8 mouse cellular contexts compared by ENCODE assay signal in genomic region chr13:34002058-34003006, GRCm38 (mm10). TPM values are rescaled to one million over a fixed set of nuclear protein-coding genes. Genes with fewer than 3 reads are reported as not detected.
DNase-seq lines count a peak whose midpoint lies in the region; ATAC-seq lines count a peak whose summit lies in the region.

Gene Ripk1 (plus strand): TSS chr13:34002363.
Gene Serpinb6a (minus strand): TSS chr13:34002794.

- peak within 1 kb of the TSS; percentile 96 for H3K4me2 ChIP-seq in heart, embryonic 14.5 days (ENCODE audit: low read length)
- H3K4me2 ChIP-seq in liver, embryonic 13.5 days = peak within 1 kb of the TSS; percentile 87
- H3K4me2 ChIP-seq in stomach, embryonic 16.5 days (ENCODE audit: low read depth, low read length) = peak within 1 kb of the TSS; percentile 79

- no peaks in the 10 kb centered on the region for H3K9me3 ChIP-seq in heart, embryonic 14.5 days (ENCODE audit: control insufficient read depth, low read length)
- no peaks in the 10 kb centered on the region for H3K9me3 ChIP-seq in liver, embryonic 13.5 days (replicated peaks)
- no peaks in the 10 kb centered on the region for H3K9me3 ChIP-seq in stomach, embryonic 16.5 days (replicated peaks; ENCODE audit: control insufficient read depth, low read length)

- no peaks in the 10 kb centered on the region for H3K27me3 ChIP-seq in heart, embryonic 14.5 days (ENCODE audit: control insufficient read depth, insufficient read depth, low read length)
- no peaks in the 10 kb centered on the region for H3K27me3 ChIP-seq in liver, embryonic 13.5 days
- H3K27me3 ChIP-seq in stomach, embryonic 16.5 days (ENCODE audit: control insufficient read depth, insufficient read depth, low read length) = no peaks in the 10 kb centered on the region

- peak; percentile 88 for ATAC-seq in CD4-positive, CD25-positive, alpha-beta regulatory T cell, adult 4 months
- ATAC-seq in heart, embryonic 14.5 days (ENCODE audit: insufficient number of reproducible peaks, insufficient read depth, low FRiP score, low read depth) = peak; percentile 99
- ATAC-seq in liver, embryonic 13.5 days (ENCODE audit: low read depth) = peak; percentile 99
- ATAC-seq in stomach, embryonic 16.5 days (ENCODE audit: insufficient read depth, low FRiP score) = peak; percentile 99

- WGBS in heart, embryonic 14.5 days = under 1% methylated on average over 92 of the region's 92 CpGs
- WGBS in liver, embryonic 13.5 days (ENCODE audit: insufficient replicate concordance) = under 1% methylated on average over 92 of the region's 92 CpGs
- under 1% methylated on average over 92 of the region's 92 CpGs for WGBS in stomach, embryonic 16.5 days

- H3K4me1 ChIP-seq in heart, embryonic 14.5 days (ENCODE audit: control insufficient read depth in 2 of 2, insufficient read depth in 2 of 2, low read length in 2 of 2) = peaks cover 3 to 5% of the 10 kb centered on the region in 2 experiments
- H3K4me1 ChIP-seq in liver, embryonic 13.5 days (replicated peaks) = peaks cover 26% of the 10 kb centered on the region
- peaks cover 5% of the 10 kb centered on the region for H3K4me1 ChIP-seq in stomach, embryonic 16.5 days (ENCODE audit: control insufficient read depth, insufficient read depth, low read length)

- peak within 1 kb of the TSS; percentile 89 to 97 for H3K4me3 ChIP-seq in heart, embryonic 14.5 days (ENCODE audit: control insufficient read depth in 1 of 2, insufficient read depth in 1 of 2, low read depth in 1 of 2, low read length in 2 of 2)
- peak within 1 kb of the TSS; percentile 91 for H3K4me3 ChIP-seq in liver, embryonic 13.5 days (replicated peaks)
- peak within 1 kb of the TSS; percentile 94 for H3K4me3 ChIP-seq in stomach, embryonic 16.5 days (replicated peaks; ENCODE audit: low read length)

- H3K9ac ChIP-seq in heart, embryonic 14.5 days (ENCODE audit: low read length) = peak within 1 kb of the TSS; percentile 90
- peak within 1 kb of the TSS; percentile 87 for H3K9ac ChIP-seq in liver, embryonic 13.5 days
- H3K9ac ChIP-seq in stomach, embryonic 16.5 days (ENCODE audit: low read length) = peak within 1 kb of the TSS; percentile 88

- peak; percentile 86 for DNase-seq in c-Kit-negative CD71-positive TER-119-positive erythroid progenitor cells, embryonic 14.5 days (ENCODE audit: low read depth, low spot score)
- DNase-seq in fibroblast of lung, adult 2 months (ENCODE audit: low read depth) = peak; percentile 54
- peak; percentile 93 for DNase-seq in kidney, postnatal 14 days
- DNase-seq in liver, embryonic 13.5 days = peak; percentile 86
- DNase-seq in neural tube, embryonic 10.5 days (ENCODE audit: extremely low spot score, low spot score) = peak; percentile 89

- no peaks in the 10 kb centered on the region for H3K36me3 ChIP-seq in heart, embryonic 14.5 days (ENCODE audit: control insufficient read depth, insufficient read depth, low read length)
- H3K36me3 ChIP-seq in liver, embryonic 13.5 days = no peaks in the 10 kb centered on the region; the same call in 1 of the 2 replicates
- H3K36me3 ChIP-seq in stomach, embryonic 16.5 days (ENCODE audit: control insufficient read depth, insufficient read depth, low read length) = no peaks in the 10 kb centered on the region

- peak within 1 kb of the TSS; percentile 81 to 90 for H3K27ac ChIP-seq in heart, embryonic 14.5 days (replicated peaks in 1 of 2; ENCODE audit: control insufficient read depth in 1 of 2, insufficient read depth in 1 of 2, low read depth in 2 of 2, low read length in 2 of 2)
- peak within 1 kb of the TSS; percentile 86 for H3K27ac ChIP-seq in liver, embryonic 13.5 days
- H3K27ac ChIP-seq in stomach, embryonic 16.5 days (ENCODE audit: low read length) = peak within 1 kb of the TSS; percentile 86

RNA-seq across cellular contexts. Expression of gene Ripk1, which starts in this region (rescaled TPM):
- polyA plus RNA-seq in CD4-positive, CD25-positive, alpha-beta regulatory T cell, adult 4 months (2017; shearing (Covaris generic)) = 10 to 100 TPM; 10.4 to 18.0 TPM
- 8.7 TPM in 2 replicates for polyA plus RNA-seq in heart, embryonic 14.5 days (2014; fragmentation: Nextera tagmentation; extraction: Ambion mirVana)
- 11.6 and 12.5 TPM in 2 replicates for polyA plus RNA-seq in liver, embryonic 13.5 days (2015; fragmentation: Nextera tagmentation; extraction: Ambion mirVana)
- polyA plus RNA-seq in stomach, embryonic 16.5 days (2015; fragmentation: Nextera tagmentation; extraction: Ambion mirVana) = 17.8 TPM in 2 replicates

RNA-seq across cellular contexts. Expression of gene Serpinb6a, which starts in this region (rescaled TPM):
- polyA plus RNA-seq in CD4-positive, CD25-positive, alpha-beta regulatory T cell, adult 4 months (2017; shearing (Covaris generic)) = 10 to 100 TPM; 30.8 to 36.8 TPM
- 73.0 and 73.6 TPM in 2 replicates for polyA plus RNA-seq in heart, embryonic 14.5 days (2014; fragmentation: Nextera tagmentation; extraction: Ambion mirVana)
- polyA plus RNA-seq in liver, embryonic 13.5 days (2015; fragmentation: Nextera tagmentation; extraction: Ambion mirVana) = 14.2 and 14.3 TPM in 2 replicates
- polyA plus RNA-seq in stomach, embryonic 16.5 days (2015; fragmentation: Nextera tagmentation; extraction: Ambion mirVana) = 66.4 and 75.2 TPM in 2 replicates

Comparison
In these comparisons a context has a peak if more than half of its experiments do, and no peak if none do; other contexts are left out.
1. Peak in every context shown above with its lines: DNase-seq, ATAC-seq, H3K4me3 ChIP-seq and H3K27ac ChIP-seq.